Mouse (Mus musculus) stomach, postnatal 0 days (tissue): ENCODE results near the gene Plk5. TPM values are rescaled to one million over a fixed set of nuclear protein-coding genes. Genes with fewer than 3 reads are reported as not detected.
A peak's percentile ranks its signal among the peaks of the same experiment; 100 is the strongest.

Experiments used
- ATAC-seq: fragments of 200-750 bp; cut with Nextera tagmentation; 2 replicates; pipeline ENCODE4 v1.8.0; 2017; ENCODE audit not compliant: low FRiP score, low TSS enrichment
- DNase-seq: peaks from one replicate; pipeline ENCODE4 v3.0.0-alpha.2; 2016; ENCODE audit warnings: low spot score
- H3K27ac ChIP-seq: fragments of 300-500 bp; sonication (generic); replicated peaks from 2 replicates; pipeline ENCODE4 v1.5.1; 2014; ENCODE audit warnings: mild to moderate bottlenecking, control low read depth
- H3K27me3 ChIP-seq: fragments of 300-500 bp; sonication (generic); 2 replicates; pipeline ENCODE4 v1.6.1; 2014; ENCODE audit warnings: low read length; ENCODE audit not compliant: control insufficient read depth, insufficient read depth
- H3K36me3 ChIP-seq: fragments of 300-500 bp; sonication (generic); 2 replicates; pipeline ENCODE4 v1.6.1; 2014; ENCODE audit warnings: low read length, mixed read lengths; ENCODE audit not compliant: control insufficient read depth, insufficient read depth
- H3K4me1 ChIP-seq: fragments of 300-500 bp; sonication (generic); replicated peaks from 2 replicates; pipeline ENCODE4 v1.6.1; 2014; ENCODE audit warnings: antibody characterized with exemption; ENCODE audit not compliant: control insufficient read depth, insufficient read depth
- H3K4me2 ChIP-seq: fragments of 300-500 bp; sonication (generic); replicated peaks from 2 replicates; pipeline ENCODE4 v1.6.1; 2014; ENCODE audit warnings: low read depth, mild to moderate bottlenecking, control low read depth, moderate library complexity
- H3K4me3 ChIP-seq: fragments of 300-500 bp; sonication (generic); 2 replicates; pipeline ENCODE4 v1.5.1; 2014; ENCODE audit warnings: low read depth, low read length, control low read depth
- H3K9ac ChIP-seq: fragments of 300-500 bp; sonication (generic); 2 replicates; pipeline ENCODE4 v1.6.1; 2014; ENCODE audit warnings: mild to moderate bottlenecking, low read length, control low read depth, mixed read lengths
- H3K9me3 ChIP-seq: fragments of 300-500 bp; sonication (generic); 2 replicates; pipeline ENCODE4 v1.6.1; 2016; ENCODE audit warnings: low read length; ENCODE audit not compliant: control insufficient read depth
- CTCF ChIP-seq: IDR thresholded peaks from 2 replicates; pipeline ENCODE4 v1.5.1; 2016; ENCODE audit warnings: antibody characterized with exemption, low read depth, mild to moderate bottlenecking, moderate library complexity
- EP300 ChIP-seq: optimal IDR thresholded peaks from 2 replicates; pipeline ENCODE3; 2016; ENCODE audit warnings: antibody characterized with exemption
- WGBS: fragments of 180-500 bp; shearing (Covaris S2); extraction: QIAGEN DNeasy Blood & Tissue Kit; methylation state at CpG from one replicate; pipeline ENCODE4 v1.1.7; 2014; 5-methylcytosine and 5-hydroxymethylcytosine counted together
- microRNA-seq: library from miRNA; unstranded; fragments of <30 nt; microRNA quantifications from one replicate; pipeline ENCODE4, GENCODE M21; 2016
- polyA plus RNA-seq: library from polyadenylated mRNA; unstranded; fragments of >200 nt; fragmentation: Nextera tagmentation; extraction: Ambion mirVana; gene quantifications from 2 replicates; pipeline ENCODE4 v1.2.1, GENCODE M21; 2015

The Plk5 gene
- polyA plus RNA-seq, 1 experiment from 2014 or later: 0.07 TPM

GRCm38 (mm10) chr10:80412656-80413541 is 56.6 kb downstream of the Plk5 start:
- TF ChIP-seq CTCF (no peak), EP300 (no peak)
- peak; percentile 9; the same call in 1 of the 2 replicates for ATAC-seq
- WGBS: 73% methylated on average over 43 of the region's 44 CpGs

More at GRCm38 (mm10) chr10:80412656-80413541, 56.6 kb downstream of the Plk5 start:
- DNase-seq: peak; percentile 53
- Histone ChIP-seq H3K27ac (peak overlapping the region; percentile 45), H3K9ac (no peak overlapping the region), H3K4me3 (no peak overlapping the region), H3K27me3 (no peaks in the 10 kb centered on the region), H3K36me3 (peaks cover 60% of the 10 kb centered on the region), H3K4me2 (no peak overlapping the region), H3K4me1 (no peaks in the 10 kb centered on the region), H3K9me3 (no peaks in the 10 kb centered on the region)

Small RNA genes lying within 50 kb of the gene (microRNA-seq; reads per million reads assigned to microRNA genes)
- gene Gm22721: not detected

Other genes starting within 250 kb of the Plk5 start
- 10.3 and 11.2 TPM in 2 replicates for gene Stk11, start 240.7 kb upstream of the Plk5 start, polyA plus RNA-seq
- gene Atp5d, start 217.8 kb upstream of the Plk5 start, polyA plus RNA-seq: 679 and 705 TPM in 2 replicates
- 4.2 and 4.3 TPM in 2 replicates for gene Cbarp, start 215.6 kb upstream of the Plk5 start, polyA plus RNA-seq
- 8.5 and 9.6 TPM in 2 replicates for gene Midn, start 208.2 kb upstream of the Plk5 start, polyA plus RNA-seq
- gene Cirbp, start 190.5 kb upstream of the Plk5 start, polyA plus RNA-seq: 237 and 244 TPM in 2 replicates
- 13.9 and 14.1 TPM in 2 replicates for gene 1600002K03Rik, start 183.5 kb upstream of the Plk5 start, polyA plus RNA-seq
- 6.5 and 7.2 TPM in 2 replicates for gene Efna2, start 177.0 kb upstream of the Plk5 start, polyA plus RNA-seq
- 23.1 and 23.9 TPM in 2 replicates for gene Mum1, start 130.0 kb upstream of the Plk5 start, polyA plus RNA-seq
- gene Ndufs7, start 107.3 kb upstream of the Plk5 start, polyA plus RNA-seq: 400 and 403 TPM in 2 replicates
- 16.3 and 17.4 TPM in 2 replicates for gene Gamt, start 95.4 kb upstream of the Plk5 start, polyA plus RNA-seq
- gene Dazap1, start 95.0 kb upstream of the Plk5 start, polyA plus RNA-seq: 27.4 and 28.4 TPM in 2 replicates
- 766 and 821 TPM in 2 replicates for gene Rps15, start 64.0 kb upstream of the Plk5 start, polyA plus RNA-seq
- 1.2 and 1.3 TPM in 2 replicates for gene Apc2, start 60.5 kb upstream of the Plk5 start, polyA plus RNA-seq
- 50.3 and 51.2 TPM in 2 replicates for gene 2310011J03Rik, start 35.9 kb upstream of the Plk5 start, polyA plus RNA-seq
- 2.2 and 2.3 TPM in 2 replicates for gene Pcsk4, start 27.0 kb upstream of the Plk5 start, polyA plus RNA-seq
- 13.5 and 17.6 TPM in 2 replicates for gene Reep6, start 26.5 kb upstream of the Plk5 start, polyA plus RNA-seq
- 12.2 and 12.8 TPM in 2 replicates for gene Adamtsl5, start 8.0 kb upstream of the Plk5 start, polyA plus RNA-seq
- 4.1 and 4.5 TPM in 2 replicates for gene Mex3d, start 31.2 kb downstream of the Plk5 start, polyA plus RNA-seq
- 81.1 and 82.9 TPM in 2 replicates for gene Mbd3, start 43.1 kb downstream of the Plk5 start, polyA plus RNA-seq
- gene Uqcr11, start 50.4 kb downstream of the Plk5 start, polyA plus RNA-seq: 859 and 899 TPM in 2 replicates
- gene Tcf3, start 77.2 kb downstream of the Plk5 start, polyA plus RNA-seq: 30.9 and 37.0 TPM in 2 replicates
- 0.01 and 0.02 TPM in 2 replicates for gene Onecut3, start 138.4 kb downstream of the Plk5 start, polyA plus RNA-seq
- gene Atp8b3, start 182.7 kb downstream of the Plk5 start, polyA plus RNA-seq: 0.02 and 0.10 TPM in 2 replicates
- 7.1 and 8.5 TPM in 2 replicates for gene Rexo1, start 205.1 kb downstream of the Plk5 start, polyA plus RNA-seq
- 8.3 and 8.4 TPM in 2 replicates for gene Klf16, start 220.9 kb downstream of the Plk5 start, polyA plus RNA-seq
- gene Abhd17a, start 233.9 kb downstream of the Plk5 start, polyA plus RNA-seq: 92.5 and 103 TPM in 2 replicates
- gene Scamp4, start 246.4 kb downstream of the Plk5 start, polyA plus RNA-seq: 67.8 and 77.3 TPM in 2 replicates
- 4.1 and 4.3 TPM in 2 replicates for gene Adat3, start 246.4 kb downstream of the Plk5 start, polyA plus RNA-seq
- 1.4 and 1.7 TPM in 2 replicates for gene Gm49322, start 249.6 kb downstream of the Plk5 start, polyA plus RNA-seq